9 mouse cellular contexts compared by ENCODE assay signal in the genomic region with DNA sequence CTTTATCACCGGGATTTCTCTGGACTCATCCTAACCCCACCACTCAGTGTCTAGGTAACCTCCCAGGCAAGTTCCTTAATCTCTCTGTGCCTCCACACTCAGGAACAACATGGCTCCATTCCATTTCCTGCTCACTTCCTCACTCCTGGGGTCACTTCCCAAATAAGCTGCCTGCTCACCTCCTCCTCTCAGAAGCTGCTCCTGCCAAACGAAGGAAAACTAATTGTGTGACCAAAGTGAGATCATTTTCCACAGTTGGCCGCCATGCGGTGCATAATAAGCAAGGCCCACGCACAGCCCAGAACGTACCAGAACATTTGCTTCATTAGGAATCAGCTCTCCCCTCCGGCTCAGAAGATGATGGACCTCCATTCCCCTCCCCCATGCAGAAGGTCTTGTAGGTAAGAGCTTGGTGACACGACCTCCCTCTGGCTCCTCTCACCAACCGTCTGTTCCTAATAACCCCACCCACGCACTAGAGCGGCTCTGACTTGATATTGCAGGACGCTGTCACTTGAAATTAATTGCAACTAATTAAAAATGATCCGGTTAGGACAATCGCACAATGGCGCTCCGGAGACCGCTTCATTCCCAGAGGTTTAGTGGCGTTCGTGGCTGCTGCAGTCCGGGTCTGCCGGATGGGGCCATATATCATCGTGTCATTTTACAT. TPM values are rescaled to one million over a fixed set of nuclear protein-coding genes. Genes with fewer than 3 reads are reported as not detected.
DNase-seq lines count a peak whose midpoint lies in the region; ATAC-seq and TF ChIP-seq lines count a peak whose summit lies in the region.
"Had no signal": no experiment of that assay in that cellular context is flagged by ENCODE, and none has a peak within 500 bp of the region (broad histone marks: within the 10 kb centered on the region; RNA-seq: fewer than 3 reads in every experiment).

No protein-coding gene starts in this region.

- H3K4me3 ChIP-seq in midbrain, postnatal 0 days (ENCODE audit: low read depth, low read length) = no peak overlapping the region
- H3K4me3 ChIP-seq in midbrain, embryonic 16.5 days (ENCODE audit: low read depth, low read length) = no peak overlapping the region
- no peak overlapping the region for H3K4me3 ChIP-seq in hindbrain, embryonic 16.5 days (ENCODE audit: low read length)
- peak overlapping the region; percentile 18; the same call in 1 of the 2 replicates for H3K4me3 ChIP-seq in layer of hippocampus, adult 2 months

- no peaks in the 10 kb centered on the region for H3K4me1 ChIP-seq in midbrain, postnatal 0 days (ENCODE audit: insufficient read depth, low read length)
- H3K4me1 ChIP-seq in midbrain, embryonic 16.5 days (ENCODE audit: control insufficient read depth, insufficient read depth, low read length) = no peaks in the 10 kb centered on the region
- H3K4me1 ChIP-seq in hindbrain, embryonic 16.5 days (ENCODE audit: control insufficient read depth, insufficient read depth, low read depth, low read length) = no peaks in the 10 kb centered on the region

- H3K36me3 ChIP-seq in midbrain, postnatal 0 days (ENCODE audit: insufficient read depth, low read length) = no peaks in the 10 kb centered on the region
- H3K36me3 ChIP-seq in midbrain, embryonic 16.5 days (ENCODE audit: control insufficient read depth, insufficient read depth, low read length) = no peaks in the 10 kb centered on the region
- H3K36me3 ChIP-seq in hindbrain, embryonic 16.5 days (ENCODE audit: control insufficient read depth, insufficient read depth, low read length) = no peaks in the 10 kb centered on the region

- H3K9me3 ChIP-seq in midbrain, postnatal 0 days (ENCODE audit: low read length) = no peaks in the 10 kb centered on the region
- H3K9me3 ChIP-seq in midbrain, embryonic 16.5 days (replicated peaks; ENCODE audit: control insufficient read depth, low read length, poor library complexity, severe bottlenecking) = no peaks in the 10 kb centered on the region
- no peaks in the 10 kb centered on the region for H3K9me3 ChIP-seq in hindbrain, embryonic 16.5 days (ENCODE audit: control insufficient read depth, low read length)

- DNase-seq in midbrain, postnatal 0 days (ENCODE audit: low spot score) = peak; percentile 30
- peak in 1 of 2 experiments; percentile 54 for DNase-seq in layer of hippocampus, adult 2 months (ENCODE audit: low spot score in 2 of 2)
- DNase-seq in retina, embryonic 14.5 days (ENCODE audit: low spot score) = peak; percentile 82
- DNase-seq in adrenal gland, postnatal 10 days = no peak
- DNase-seq: cerebellum, postnatal 36 days; lung, postnatal 4 days had no signal

- H3K27ac ChIP-seq in midbrain, postnatal 0 days (ENCODE audit: low read depth, low read length) = no peak overlapping the region
- no peak overlapping the region for H3K27ac ChIP-seq in midbrain, embryonic 16.5 days (ENCODE audit: low read length)
- H3K27ac ChIP-seq in hindbrain, embryonic 16.5 days (ENCODE audit: low read depth, low read length) = no peak overlapping the region
- H3K27ac ChIP-seq in layer of hippocampus, adult 2 months = peak overlapping the region; percentile 46; the same call in 1 of the 2 replicates

- no peak overlapping the region for H3K9ac ChIP-seq in midbrain, postnatal 0 days (replicated peaks; ENCODE audit: low read length, poor library complexity, severe bottlenecking)
- no peak overlapping the region for H3K9ac ChIP-seq in midbrain, embryonic 16.5 days (ENCODE audit: low read depth, low read length)
- no peak overlapping the region for H3K9ac ChIP-seq in hindbrain, embryonic 16.5 days (ENCODE audit: low read depth, low read length)

- TF ChIP-seq CTCF in midbrain, postnatal 0 days (IDR thresholded peaks at IDR 0.05) = no peak
- TF ChIP-seq CTCF in layer of hippocampus, adult 2 months (conservative IDR thresholded peaks at IDR 0.05) = no peak; the same call in 1 of the 2 replicates

- H3K27me3 ChIP-seq in midbrain, postnatal 0 days (ENCODE audit: insufficient read depth, low read length) = no peaks in the 10 kb centered on the region; the same call in 1 of the 2 replicates
- no peaks in the 10 kb centered on the region for H3K27me3 ChIP-seq in midbrain, embryonic 16.5 days (ENCODE audit: control insufficient read depth, insufficient read depth, low read depth, low read length)
- H3K27me3 ChIP-seq in hindbrain, embryonic 16.5 days (replicated peaks; ENCODE audit: control insufficient read depth, insufficient read depth, low read length) = no peaks in the 10 kb centered on the region

- ATAC-seq in midbrain, postnatal 0 days (ENCODE audit: low FRiP score) = no peak
- ATAC-seq in midbrain, embryonic 16.5 days = no peak
- peak; percentile 40; the same call in 1 of the 2 replicates for ATAC-seq in hindbrain, embryonic 16.5 days
- ATAC-seq in erythroid progenitor cell, adult 5-6 weeks (replicated peaks; ENCODE audit: low FRiP score, poor library complexity, severe bottlenecking) = no peak

- H3K4me2 ChIP-seq in midbrain, postnatal 0 days (ENCODE audit: low read depth, low read length, poor library complexity, severe bottlenecking) = no peak overlapping the region
- H3K4me2 ChIP-seq in midbrain, embryonic 16.5 days (ENCODE audit: low read length) = no peak overlapping the region
- peak overlapping the region; percentile 40 for H3K4me2 ChIP-seq in hindbrain, embryonic 16.5 days (ENCODE audit: low read length)

- 70% methylated on average over 22 of the region's 22 CpGs for WGBS in midbrain, postnatal 0 days
- WGBS in midbrain, embryonic 16.5 days = 75% methylated on average over 22 of the region's 22 CpGs
- WGBS in hindbrain, embryonic 16.5 days = 38% methylated on average over 22 of the region's 22 CpGs

RNA-seq across cellular contexts. Expression of gene Zfp503, which starts 26.9 kb away (rescaled TPM):
- 9.1 and 10.1 TPM in 2 replicates for total RNA-seq in midbrain, postnatal 0 days (2014; rRNA removed)
- polyA plus RNA-seq in midbrain, postnatal 0 days (2015; fragmentation: Nextera tagmentation; extraction: Ambion mirVana) = 4.2 and 4.3 TPM in 2 replicates
- 4.0 and 4.4 TPM in 2 replicates for polyA plus RNA-seq in midbrain, embryonic 16.5 days (2015; fragmentation: Nextera tagmentation; extraction: Ambion mirVana)
- 8.0 and 9.9 TPM in 2 replicates for polyA plus RNA-seq in hindbrain, embryonic 16.5 days (2015; fragmentation: Nextera tagmentation; extraction: Ambion mirVana)
- total RNA-seq in layer of hippocampus, adult 2 months (2021) = 1 to 10 TPM; 2.2 to 2.5 TPM
- total RNA-seq in adrenal gland, postnatal 10 days (2021) = 10 to 100 TPM; 17.9 to 25.1 TPM
- not detected in 2 replicates for total RNA-seq in erythroid progenitor cell, adult 5-6 weeks (2015; ENCODE audit: low replicate concordance)
- total RNA-seq in erythroid progenitor cell, adult 5-6 weeks (2017; ENCODE audit: low replicate concordance) = not detected in 2 replicates

RNA-seq across cellular contexts. Expression of gene Lrmda, which starts 57.0 kb away (rescaled TPM):
- total RNA-seq in midbrain, postnatal 0 days (2014; rRNA removed) = not detected in 2 replicates
- 0.34 and 0.35 TPM in 2 replicates for polyA plus RNA-seq in midbrain, postnatal 0 days (2015; fragmentation: Nextera tagmentation; extraction: Ambion mirVana)
- 0.34 TPM in 1 of 2 replicates, not detected in the other for polyA plus RNA-seq in midbrain, embryonic 16.5 days (2015; fragmentation: Nextera tagmentation; extraction: Ambion mirVana)
- polyA plus RNA-seq in hindbrain, embryonic 16.5 days (2015; fragmentation: Nextera tagmentation; extraction: Ambion mirVana) = 0.30 and 0.80 TPM in 2 replicates
- 1 to 10 TPM in 1 of 2 experiments, under 1 TPM in 1; 0.87 to 1.5 TPM for total RNA-seq in layer of hippocampus, adult 2 months (2021)
- 1 to 10 TPM; 3.6 to 4.9 TPM for total RNA-seq in adrenal gland, postnatal 10 days (2021)
- total RNA-seq in erythroid progenitor cell, adult 5-6 weeks (2015; ENCODE audit: low replicate concordance) = 12.2 TPM in 1 of 2 replicates, not detected in the other
- total RNA-seq in erythroid progenitor cell, adult 5-6 weeks (2017; ENCODE audit: low replicate concordance) = not detected in 2 replicates
